Mouse (Mus musculus): ENCODE results near the gene Gm20715.
"Not testable (repeated sequence)": the region's sequence is repeated elsewhere in the genome, so short reads cannot be mapped to it uniquely, and the experiment has no call there.

The Gm20715 gene

DNA sequence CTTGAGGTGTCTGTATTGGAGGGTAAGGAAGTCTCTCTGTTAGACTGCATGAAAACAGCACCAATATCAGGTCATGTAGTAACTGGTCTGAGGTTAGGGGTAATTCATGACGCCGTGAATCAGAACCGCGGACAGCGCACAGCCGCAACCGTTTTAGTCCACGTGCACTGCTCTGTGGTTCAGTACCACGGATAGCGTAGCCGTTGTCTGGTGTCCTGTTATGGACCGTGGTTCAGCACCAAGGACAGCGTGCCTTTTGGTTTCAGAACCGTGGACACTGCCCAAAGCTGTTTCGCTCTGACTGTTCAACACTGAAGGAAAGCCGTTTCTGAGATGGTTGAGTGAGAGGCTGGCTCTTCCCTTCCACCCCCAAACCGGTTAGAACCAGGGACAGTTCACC, at the start of gene Gm20715:
Gm20715 (plus strand) TSS at position 235 of the 400 bp plus-strand sequence.
- DNase-seq, result peak; percentile 91 to 94

DNA sequence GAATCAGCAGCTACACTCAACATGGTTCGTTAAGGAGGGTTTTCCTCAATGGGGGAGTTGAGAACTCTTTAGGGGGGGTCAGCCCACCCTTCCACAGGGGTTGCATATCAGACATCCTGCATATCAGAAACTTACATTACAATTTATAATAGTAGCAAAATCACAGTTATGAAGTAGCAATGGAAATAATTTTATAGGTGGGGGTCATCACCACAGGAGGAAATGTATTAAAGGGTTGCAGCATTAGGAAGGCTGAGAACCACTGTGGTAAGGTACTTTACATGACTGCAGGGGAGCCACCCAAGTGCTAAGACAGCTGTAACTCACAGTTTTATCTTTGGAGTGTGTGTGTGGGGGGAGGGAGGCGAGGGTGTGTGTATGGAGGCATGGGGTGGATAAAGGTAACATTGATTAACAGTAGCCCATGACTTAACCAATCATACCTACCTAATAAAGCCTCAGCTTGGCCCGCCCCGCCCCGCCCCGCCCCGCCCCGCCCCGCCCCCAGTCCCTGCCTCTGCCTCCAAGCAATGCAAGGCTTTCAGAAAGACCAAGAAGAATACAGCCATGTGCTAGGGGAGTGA, 49.5 kb upstream of the Gm20715 start:
- no peak for DNase-seq

DNA sequence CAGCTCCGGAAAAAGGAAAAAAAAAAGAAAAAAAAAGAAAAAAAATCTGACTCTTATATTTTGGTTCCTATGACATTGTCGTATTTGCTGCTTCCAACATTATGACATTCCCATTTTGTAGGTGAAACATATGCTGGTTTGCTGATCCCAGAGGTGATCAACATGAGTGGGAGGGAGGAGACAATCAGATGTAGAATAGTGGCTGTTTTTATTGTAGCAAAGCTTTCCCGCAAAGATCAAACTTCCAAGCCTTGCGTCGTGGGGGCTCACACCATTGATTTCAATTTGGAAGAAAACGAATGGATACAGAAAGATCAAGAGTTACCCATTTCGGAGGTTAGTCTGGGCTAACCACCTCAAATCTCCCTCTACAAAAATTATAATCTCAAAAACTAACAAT, 48.3 kb upstream of the Gm20715 start:
- DNase-seq, result no peak

DNA sequence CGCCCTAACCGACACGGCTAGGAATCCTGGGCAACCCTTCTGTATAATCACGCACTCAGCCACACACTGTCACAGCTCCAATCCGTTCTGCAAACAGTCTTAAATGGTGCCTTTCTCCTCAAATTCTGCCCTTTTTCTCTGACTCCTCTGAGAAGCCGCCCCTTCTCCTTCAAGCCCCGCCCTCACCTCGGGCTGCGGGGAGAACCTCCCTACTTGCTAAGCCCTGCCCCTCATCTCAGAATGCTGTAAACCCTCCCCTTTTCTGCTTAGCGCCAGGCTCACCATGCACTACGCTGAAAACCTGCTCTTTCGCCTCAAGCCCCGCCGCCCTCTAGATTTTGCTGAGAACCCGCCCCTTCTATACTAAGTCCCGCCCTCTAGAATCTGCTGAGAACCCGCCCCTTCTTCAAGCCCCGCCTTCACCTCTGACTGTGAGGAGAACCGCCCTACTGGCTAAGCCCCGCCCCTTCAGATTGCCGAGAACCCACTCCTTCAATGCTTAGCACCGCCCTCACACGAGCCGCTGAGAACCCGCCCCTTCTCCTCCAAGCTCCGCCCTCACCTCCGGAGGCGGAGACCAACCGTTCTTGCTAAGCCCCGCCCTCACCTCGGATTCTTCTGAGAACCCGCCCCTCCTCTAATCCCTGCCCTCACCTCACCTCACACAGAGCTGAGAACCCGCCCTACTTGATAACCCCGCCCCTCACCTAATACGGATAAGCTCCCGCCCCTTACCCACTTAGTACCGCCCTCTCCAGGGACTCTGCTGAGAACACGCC, 47.6 kb upstream of the Gm20715 start:
- DNase-seq, result peak; percentile 98 to 99

DNA sequence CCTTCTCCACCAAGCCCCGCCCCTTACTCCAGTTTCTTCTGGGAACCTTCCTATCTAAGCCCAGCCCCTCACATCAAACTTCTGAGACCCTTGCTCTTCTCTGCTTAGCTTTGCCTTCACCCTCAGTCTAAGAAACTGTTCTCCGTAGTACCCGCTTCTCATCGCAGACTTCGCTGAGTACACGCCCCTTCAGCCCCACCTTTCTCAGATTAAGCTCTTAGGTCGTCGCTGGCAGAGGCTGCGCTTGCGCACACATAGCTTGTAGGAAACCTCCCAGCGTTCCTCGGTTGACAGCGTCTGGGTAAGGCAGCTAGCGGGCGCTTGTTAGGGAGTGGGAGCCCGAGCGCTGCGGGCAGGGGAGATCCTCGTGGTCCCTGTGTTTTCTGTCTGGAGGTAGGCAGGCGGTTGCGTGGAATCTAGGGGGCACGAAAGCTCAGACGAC, 47.0 kb upstream of the Gm20715 start, which contains the start of gene Zfp78:
Zfp78 (plus strand) TSS at position 234 of the 442 bp plus-strand sequence.
- DNase-seq, result peak in 1 of 2 experiments; percentile 89

DNA sequence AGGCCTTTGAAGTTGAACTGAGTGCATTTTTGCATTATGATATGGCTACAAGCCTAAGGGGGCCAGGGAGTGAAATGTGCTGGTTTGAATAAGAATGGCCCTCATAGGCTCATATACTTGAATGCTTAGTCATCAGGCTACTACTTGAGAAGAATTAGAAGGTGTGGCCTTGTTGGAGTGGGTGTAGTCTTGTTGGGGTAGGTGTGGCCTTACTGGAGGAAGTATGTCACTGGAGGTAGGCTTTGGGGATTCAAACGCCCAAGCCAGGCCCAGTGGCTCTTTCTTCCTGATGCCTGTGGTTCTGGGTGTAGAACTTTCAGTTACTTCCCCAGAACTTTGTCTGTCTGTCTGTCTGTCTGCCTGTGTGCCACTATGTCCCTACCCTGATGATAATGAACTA, 45.3 kb upstream of the Gm20715 start:
- DNase-seq, result no peak

DNA sequence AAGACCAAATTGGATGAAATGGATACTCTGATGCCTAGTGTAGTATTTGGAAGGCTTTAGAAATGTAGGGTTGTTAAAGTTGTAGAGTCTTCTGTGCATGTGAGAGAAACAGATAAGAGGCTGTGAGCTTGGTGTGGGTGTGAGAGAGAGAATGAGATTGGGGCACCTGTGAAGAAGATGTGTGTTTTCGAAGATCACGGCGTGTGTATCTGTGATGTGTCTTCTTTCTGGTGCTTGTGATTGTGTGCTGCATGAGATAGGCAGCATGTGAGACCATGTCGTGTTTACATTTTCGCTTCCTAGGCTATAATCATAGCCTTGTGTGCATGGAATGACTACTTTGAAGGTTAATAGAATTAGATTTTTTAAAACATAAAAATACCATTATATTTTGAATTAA, 42.9 kb upstream of the Gm20715 start:
- no peak for DNase-seq

DNA sequence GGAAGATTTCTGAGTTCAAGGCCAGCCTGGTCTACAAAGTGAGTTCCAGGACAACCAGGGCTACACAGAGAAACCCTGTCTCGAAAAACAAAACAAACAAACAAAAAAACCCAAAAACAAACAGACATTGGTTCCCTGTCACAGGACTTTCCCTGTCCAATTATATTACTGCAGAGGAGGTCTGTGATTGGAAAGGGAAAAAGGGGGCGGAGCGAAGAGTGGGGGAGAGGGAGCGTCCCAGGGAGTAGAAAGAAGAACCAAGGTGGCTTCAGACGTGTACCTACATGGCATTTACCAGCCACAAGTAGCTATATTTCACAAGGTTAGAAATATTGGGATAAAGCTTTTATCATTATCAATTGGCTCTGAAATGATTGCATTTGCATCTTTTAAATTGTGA, 41.9 kb upstream of the Gm20715 start:
- DNase-seq, result not testable (repeated sequence)

DNA sequence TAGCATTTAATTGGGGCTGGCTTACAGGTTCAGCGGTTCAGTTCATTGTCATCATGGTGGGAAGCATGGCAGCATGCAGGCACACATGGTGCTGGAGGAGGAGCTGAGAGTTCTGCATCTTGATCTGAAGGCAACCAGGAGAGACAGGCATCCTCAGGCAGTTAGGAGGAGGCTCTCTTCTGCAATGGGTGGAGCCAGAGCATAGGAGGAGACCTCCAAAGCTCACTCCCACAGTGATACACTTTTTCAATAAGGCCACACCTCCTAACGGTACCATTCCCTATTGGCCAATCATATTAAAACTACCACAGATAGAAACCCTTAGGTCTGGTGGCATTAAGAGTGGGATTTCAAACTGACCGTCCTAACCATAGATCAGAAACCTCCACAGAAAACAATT, 40.6 kb upstream of the Gm20715 start:
- no peak for DNase-seq

DNA sequence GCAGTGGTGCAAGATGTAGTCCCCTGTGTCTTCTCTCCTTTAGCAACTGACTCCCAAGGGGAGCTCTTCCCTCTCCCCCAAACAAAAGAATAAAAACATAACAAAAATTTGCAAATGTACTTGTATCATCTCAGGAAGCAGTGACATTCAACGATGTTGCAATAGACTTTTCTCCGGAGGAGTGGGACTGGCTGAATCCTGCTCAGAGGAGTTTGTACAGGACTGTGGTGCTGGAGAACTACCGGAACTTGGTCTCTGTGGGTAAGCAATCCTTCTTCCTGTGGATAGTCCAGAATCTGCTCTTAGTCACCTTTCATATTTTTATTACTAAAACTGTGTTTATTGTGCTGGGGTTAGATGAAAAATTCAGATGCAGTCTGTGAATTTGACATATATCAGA, 37.1 kb upstream of the Gm20715 start:
- DNase-seq, result no peak

DNA sequence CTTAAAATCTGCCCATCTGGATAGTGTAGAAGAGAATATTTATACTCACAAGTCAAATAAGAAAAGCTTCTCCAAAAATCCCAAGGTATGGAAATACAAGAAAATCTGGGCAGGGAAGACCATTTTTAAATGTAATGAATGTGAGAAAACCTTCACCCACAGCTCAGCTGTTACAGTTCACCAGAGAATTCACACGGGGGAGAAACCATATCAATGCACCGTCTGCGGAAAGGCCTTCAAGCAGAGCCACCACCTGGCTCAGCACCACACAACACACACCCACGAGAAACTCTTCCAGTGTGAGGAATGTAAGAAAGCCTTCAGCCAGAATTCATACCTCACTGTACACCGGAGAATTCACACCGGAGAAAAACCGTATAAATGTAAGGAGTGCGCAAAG, 31.6 kb upstream of the Gm20715 start:
- DNase-seq, result no peak

DNA sequence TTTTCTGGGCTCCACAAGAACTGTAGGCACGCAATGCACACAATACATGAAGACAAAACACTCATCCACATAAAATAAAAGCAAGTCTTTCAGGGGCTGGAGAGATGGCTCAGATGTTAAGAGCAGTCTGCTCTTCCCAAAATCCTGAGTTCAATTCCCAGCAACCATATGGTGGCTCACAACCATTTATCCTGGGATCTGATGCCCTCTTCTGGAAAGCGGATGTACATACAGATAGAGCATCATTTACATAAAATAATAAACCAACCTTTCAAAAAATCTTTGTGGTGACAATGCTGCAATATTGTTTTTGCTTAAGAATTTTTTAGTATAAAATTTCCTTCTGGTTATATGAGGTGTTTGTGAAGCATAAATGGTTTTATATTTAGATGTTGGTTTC, 28.6 kb upstream of the Gm20715 start:
- no peak for DNase-seq

DNA sequence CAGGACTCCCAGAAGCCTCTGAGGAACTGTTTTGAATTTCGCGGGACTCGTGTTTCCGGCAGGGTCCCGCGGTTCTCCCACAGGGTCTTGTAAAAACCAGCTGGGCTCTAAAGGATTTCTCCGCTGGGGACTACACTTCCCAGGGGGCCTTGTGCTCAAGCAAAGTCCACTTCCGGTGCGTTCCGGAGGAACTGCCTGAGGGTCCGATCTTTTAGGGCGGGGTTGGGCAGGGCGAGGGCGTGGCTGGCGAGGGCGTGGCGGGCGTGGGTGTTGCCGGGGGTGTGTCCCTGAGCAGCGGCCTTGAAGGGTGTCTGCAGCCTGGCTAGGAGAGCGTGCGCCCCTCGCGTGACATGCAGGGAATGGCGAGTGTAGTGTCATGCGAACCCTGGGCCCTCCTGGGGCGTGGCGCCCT, 27.0 kb upstream of the Gm20715 start, which contains the start of gene Zfp28:
Zfp28 (plus strand) TSS at position 252 of the 412 bp plus-strand sequence.
- peak; percentile 96 to 97 for DNase-seq

DNA sequence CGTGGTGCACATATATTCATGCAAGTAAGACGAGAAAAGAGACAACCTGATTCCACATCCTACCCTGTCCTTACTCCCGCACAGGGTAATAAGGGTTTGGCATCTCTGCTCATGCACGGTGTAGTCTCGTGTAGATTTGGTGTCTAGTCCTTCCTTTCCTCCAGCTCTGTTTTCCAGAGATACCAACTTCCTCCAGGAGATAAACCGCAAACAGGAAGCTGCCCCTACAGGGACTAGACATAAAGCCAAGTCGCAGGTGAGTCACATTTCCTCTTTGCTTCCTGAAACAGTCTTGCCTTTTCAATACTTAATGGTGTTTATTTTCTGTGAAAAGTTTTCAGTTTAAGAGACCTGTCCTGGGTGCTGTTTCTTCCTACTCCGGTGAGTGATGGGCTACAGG, 26.1 kb upstream of the Gm20715 start:
- DNase-seq, result no peak

DNA sequence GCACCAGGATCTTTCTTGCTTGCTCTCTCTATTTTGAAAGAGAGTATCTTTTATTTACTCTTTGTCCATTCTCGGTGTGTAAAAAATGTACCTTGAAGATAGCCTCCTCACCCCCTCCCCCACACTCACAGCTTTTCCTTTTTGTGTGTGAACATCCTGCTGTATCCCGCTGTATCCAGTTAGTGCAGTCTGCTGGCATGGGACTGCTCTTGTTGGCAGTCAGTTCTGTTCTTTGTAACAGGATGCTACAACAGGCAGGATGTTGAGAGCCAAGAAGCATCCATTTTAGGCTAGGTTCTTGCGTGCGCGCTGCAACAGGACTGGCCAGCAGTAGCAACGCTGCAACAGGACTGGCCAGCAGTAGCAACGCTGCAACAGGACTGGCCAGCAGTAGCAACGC, 23.1 kb upstream of the Gm20715 start:
- DNase-seq, result peak; percentile 8 to 45

DNA sequence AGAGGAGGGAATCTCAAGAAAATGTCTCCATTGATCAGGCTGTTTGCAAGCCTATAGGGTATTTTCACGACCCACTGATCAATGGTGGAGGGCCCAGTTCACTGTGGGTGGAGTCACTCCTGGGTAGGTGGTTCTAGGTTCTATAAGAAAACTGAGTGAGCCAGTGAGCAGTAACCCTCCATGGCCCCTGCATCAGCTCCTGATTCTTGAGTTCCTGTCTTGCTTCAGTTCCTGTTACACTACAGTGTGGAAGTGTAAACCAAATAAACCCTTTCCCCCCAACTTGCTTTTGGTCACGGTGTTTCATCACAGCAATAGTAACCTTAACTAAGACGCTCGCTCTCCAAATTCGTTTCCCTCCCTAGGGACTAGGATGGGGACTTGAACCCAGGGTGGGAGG, 21.1 kb upstream of the Gm20715 start:
- no peak for DNase-seq

DNA sequence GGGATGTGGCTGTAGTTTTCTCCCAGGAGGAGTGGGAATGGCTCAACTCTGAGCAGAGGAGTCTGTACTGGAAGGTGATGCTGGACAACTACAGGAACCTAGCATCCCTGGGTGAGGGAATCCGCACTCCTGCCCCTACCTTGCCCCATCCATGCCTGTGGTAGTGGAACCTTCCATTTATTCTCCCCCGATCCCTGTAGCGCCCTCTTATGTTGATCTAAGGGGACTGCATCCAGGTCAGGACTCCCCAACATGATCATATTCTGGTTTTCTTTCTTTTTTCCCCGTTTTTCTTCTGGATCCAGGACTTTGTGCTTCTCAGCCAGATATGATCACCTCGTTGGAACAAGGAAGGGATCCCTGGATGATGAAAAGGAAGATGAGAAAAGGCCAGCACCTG, 20.6 kb upstream of the Gm20715 start:
- no peak for DNase-seq

DNA sequence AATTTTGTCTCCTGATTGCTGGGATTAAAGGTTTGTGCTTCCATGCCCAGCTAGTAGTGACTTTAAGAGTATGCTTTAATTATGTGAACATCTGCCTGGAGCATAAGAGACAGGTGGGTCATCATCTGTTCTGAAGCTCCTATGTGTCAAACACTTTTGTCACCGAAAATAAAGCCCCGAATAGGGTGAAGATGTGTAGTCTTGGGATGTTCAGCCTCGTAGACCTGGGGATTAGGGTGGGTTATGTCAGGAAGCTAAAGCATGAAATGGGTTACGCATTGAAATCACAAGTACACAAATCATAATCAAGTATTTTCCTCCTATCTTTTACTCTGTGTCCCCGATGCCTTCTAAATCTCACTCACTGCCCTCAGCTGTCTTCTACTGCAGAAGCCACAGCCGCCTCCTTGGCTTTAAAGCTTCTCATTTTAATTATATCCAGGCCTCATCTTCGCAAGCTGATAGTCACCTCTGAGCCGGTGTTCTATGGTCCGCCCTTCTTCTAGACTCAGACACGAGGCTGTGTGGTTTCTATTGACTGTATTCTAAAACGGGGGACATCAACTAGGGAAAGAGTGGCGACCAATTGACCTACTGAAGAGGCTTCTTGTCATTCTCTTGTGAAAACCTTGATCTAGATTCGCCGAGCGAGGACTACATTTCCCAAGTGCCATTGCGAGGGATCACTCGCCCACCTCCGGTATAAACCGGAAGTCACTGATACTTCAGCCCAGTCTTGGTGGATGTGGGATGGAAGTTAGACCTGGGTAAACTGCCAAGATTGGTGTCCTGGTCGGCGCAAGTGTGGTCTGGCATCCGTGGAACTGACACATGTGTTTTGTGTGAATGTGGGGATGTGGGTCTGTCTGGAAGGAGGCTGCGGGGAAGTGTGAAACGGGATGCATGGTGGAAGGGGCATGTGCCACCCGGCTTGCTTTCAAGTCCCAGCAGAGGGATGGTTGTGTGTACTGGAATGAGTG, 11.8 kb upstream of the Gm20715 start, which contains the start of gene Smim17:
Smim17 (plus strand) TSS at position 720 of the 980 bp plus-strand sequence.
- peak; percentile 27 to 46 for DNase-seq

DNA sequence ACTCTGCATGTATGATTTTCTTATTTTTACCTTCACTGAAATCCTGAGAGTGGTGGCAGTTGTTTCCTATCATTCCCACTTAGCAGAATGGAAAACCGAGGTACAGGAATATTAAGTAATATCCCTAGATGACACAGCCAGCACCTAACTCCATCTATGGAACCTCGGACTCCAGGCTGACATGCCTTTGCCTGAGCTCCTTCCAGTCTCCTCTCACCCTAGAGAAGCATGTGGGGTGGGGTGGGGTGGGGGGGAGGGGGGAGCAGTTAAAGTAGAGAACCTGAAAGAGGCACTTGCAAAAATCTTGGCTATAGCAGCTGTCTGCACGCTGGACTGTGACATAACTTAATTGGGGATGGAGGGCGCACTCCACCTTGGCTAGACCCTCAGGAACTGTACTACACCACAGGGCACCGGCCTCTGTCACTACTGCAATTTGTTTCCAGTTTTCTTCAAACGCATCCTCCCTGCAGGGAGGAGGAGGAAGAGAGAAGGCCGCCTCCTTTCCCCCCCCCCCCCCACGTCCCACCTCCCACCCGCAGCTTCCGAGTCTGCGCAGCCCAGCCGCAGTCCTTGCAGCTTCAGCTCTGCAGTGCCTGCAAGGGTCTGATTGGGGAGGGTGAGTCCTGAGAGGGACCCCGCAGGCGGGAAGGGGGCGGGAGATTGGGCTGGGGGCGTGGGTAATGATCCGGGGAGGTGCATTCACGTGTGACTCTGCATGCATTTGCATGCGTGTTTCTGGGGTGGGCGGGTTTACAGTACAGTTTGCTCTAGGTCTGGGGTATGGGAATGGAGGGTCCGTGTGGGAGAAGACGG, 4.8 kb downstream of the Gm20715 start:
- no peak for DNase-seq

DNA sequence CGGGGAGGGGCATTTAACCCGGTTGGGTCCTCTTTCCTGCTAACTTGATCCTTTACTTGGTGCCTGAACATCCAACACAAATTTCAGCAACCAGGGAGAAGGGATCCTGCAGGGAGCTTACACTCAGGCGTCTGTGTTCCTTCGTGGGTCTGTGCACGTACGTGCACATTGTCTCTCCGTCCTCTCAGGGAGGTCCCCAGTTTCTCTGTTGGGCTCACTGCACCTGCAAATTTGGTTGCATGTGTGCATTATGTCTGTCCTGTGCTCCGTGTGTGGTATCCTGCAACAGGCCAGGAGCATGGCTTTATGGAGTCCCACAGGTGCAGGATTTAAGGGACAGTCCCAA, 5.3 kb downstream of the Gm20715 start:
- no peak for DNase-seq

DNA sequence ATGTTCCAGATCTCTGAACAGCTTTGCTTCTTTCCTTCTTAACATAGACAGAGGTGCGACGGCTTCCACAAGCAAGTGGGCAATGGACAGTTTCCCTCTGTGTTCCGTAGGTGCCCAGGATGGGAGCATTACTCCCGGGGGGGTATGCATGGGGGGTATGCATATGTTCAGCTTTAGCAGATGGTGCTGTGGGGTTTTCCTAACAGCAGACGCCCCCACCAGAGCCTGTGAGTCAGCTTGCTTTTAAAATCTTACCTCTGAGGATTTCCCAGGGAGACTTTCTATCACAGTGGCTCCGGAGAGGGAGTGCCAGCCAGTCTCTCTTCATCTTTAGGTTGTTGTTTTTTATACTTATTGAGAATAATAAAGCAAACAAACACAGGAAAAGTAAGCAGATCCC, 9.8 kb downstream of the Gm20715 start:
- DNase-seq, result no peak

DNA sequence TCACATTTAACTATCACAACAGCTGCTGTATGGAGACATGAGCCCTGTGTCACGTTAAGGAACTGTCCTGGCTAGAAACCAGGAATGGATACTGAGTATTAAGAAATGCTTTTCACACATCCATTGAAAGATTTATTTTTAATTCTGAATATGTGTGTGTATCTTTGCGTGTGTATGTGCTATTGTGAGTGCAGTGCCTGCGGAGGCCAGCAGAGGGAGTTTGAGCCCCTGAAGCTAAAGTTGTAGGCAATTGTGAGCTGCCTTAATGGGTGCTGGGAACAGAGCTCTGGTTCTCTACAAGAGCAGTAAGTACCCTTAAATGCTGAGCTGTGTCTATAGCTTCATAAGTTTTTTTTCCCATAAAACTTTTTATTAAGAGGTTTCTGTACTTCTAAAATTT, 19.3 kb downstream of the Gm20715 start:
- DNase-seq, result no peak

Data from lung, postnatal 4 days (tissue).